Mouse (Mus musculus): Measurements from ENCODE around the gene Cabp7. TPM values are rescaled to one million over a fixed set of nuclear protein-coding genes. Genes with fewer than 3 reads are reported as not detected.

Gene Cabp7
- polyA plus RNA-seq, 1 experiment: 0.19 TPM

- H3K4me3 ChIP-seq (ENCODE audit: control insufficient read depth, insufficient read depth, low read length): no peak overlapping the region
- no peak overlapping the region for H3K27ac ChIP-seq (ENCODE audit: control insufficient read depth, insufficient read depth, low read length)
- no peaks in the 10 kb centered on the region for H3K36me3 ChIP-seq (ENCODE audit: control insufficient read depth, insufficient read depth, low read length)
- WGBS: 92% methylated on average over 7 of the region's 7 CpGs
- DNase-seq: no peak
- H3K4me1 ChIP-seq (replicated peaks; ENCODE audit: control insufficient read depth, insufficient read depth, low read length): no peaks in the 10 kb centered on the region
- no peak for TF ChIP-seq CTCF (IDR thresholded peaks at IDR 0.05; ENCODE audit: borderline replicate concordance, control insufficient read depth, extremely low read depth, insufficient read depth, low read length, poor library complexity)
- no peak for TF ChIP-seq POLR2A (IDR thresholded peaks at IDR 0.05; ENCODE audit: control insufficient read depth, extremely low read depth, insufficient read depth, low read length, poor library complexity)
- H3K27me3 ChIP-seq (ENCODE audit: control insufficient read depth, insufficient read depth, low read length): no peaks in the 10 kb centered on the region
Measured at GRCm38 (mm10) chr11:4690353-4690752, 56.2 kb downstream of the Cabp7 start.

- Histone ChIP-seq H3K36me3 (ENCODE audit: control insufficient read depth, insufficient read depth, low read length) (no peaks in the 10 kb centered on the region), H3K27me3 (ENCODE audit: control insufficient read depth, insufficient read depth, low read length) (no peaks in the 10 kb centered on the region), H3K4me1 (replicated peaks; ENCODE audit: control insufficient read depth, insufficient read depth, low read length) (no peaks in the 10 kb centered on the region), H3K27ac (ENCODE audit: control insufficient read depth, insufficient read depth, low read length) (no peak overlapping the region), H3K4me3 (ENCODE audit: control insufficient read depth, insufficient read depth, low read length) (no peak overlapping the region)
- DNase-seq: no peak
- WGBS: 82% methylated on average over 11 of the region's 11 CpGs
- TF ChIP-seq CTCF (IDR thresholded peaks at IDR 0.05; ENCODE audit: borderline replicate concordance, control insufficient read depth, extremely low read depth, insufficient read depth, low read length, poor library complexity) (no peak), POLR2A (IDR thresholded peaks at IDR 0.05; ENCODE audit: control insufficient read depth, extremely low read depth, insufficient read depth, low read length, poor library complexity) (no peak)
Measured at GRCm38 (mm10) chr11:4688632-4689380, 57.8 kb downstream of the Cabp7 start.

GRCm38 (mm10) chr11:4687874-4688273 lies 58.7 kb downstream of the Cabp7 start:
- Histone ChIP-seq H3K27ac (ENCODE audit: control insufficient read depth, insufficient read depth, low read length) (no peak overlapping the region), H3K27me3 (ENCODE audit: control insufficient read depth, insufficient read depth, low read length) (no peaks in the 10 kb centered on the region), H3K4me3 (ENCODE audit: control insufficient read depth, insufficient read depth, low read length) (no peak overlapping the region), H3K36me3 (ENCODE audit: control insufficient read depth, insufficient read depth, low read length) (peaks cover 4% of the 10 kb centered on the region; the same call in 1 of the 2 replicates), H3K4me1 (replicated peaks; ENCODE audit: control insufficient read depth, insufficient read depth, low read length) (no peaks in the 10 kb centered on the region)
- 81% methylated on average over 3 of the region's 3 CpGs for WGBS
- TF ChIP-seq CTCF (IDR thresholded peaks at IDR 0.05; ENCODE audit: borderline replicate concordance, control insufficient read depth, extremely low read depth, insufficient read depth, low read length, poor library complexity) (no peak), POLR2A (IDR thresholded peaks at IDR 0.05; ENCODE audit: control insufficient read depth, extremely low read depth, insufficient read depth, low read length, poor library complexity) (no peak)
- no peak for DNase-seq

GRCm38 (mm10) chr11:4687027-4687426 lies 59.6 kb downstream of the Cabp7 start:
- Histone ChIP-seq H3K4me3 (ENCODE audit: control insufficient read depth, insufficient read depth, low read length) (no peak overlapping the region), H3K36me3 (ENCODE audit: control insufficient read depth, insufficient read depth, low read length) (peaks cover 8% of the 10 kb centered on the region; the same call in 1 of the 2 replicates), H3K4me1 (replicated peaks; ENCODE audit: control insufficient read depth, insufficient read depth, low read length) (no peaks in the 10 kb centered on the region), H3K27ac (ENCODE audit: control insufficient read depth, insufficient read depth, low read length) (no peak overlapping the region), H3K27me3 (ENCODE audit: control insufficient read depth, insufficient read depth, low read length) (no peaks in the 10 kb centered on the region)
- DNase-seq: no peak
- WGBS: 96% methylated on average over 3 of the region's 3 CpGs
- TF ChIP-seq CTCF (IDR thresholded peaks at IDR 0.05; ENCODE audit: borderline replicate concordance, control insufficient read depth, extremely low read depth, insufficient read depth, low read length, poor library complexity) (no peak), POLR2A (IDR thresholded peaks at IDR 0.05; ENCODE audit: control insufficient read depth, extremely low read depth, insufficient read depth, low read length, poor library complexity) (no peak)

Other genes starting within 250 kb of the Cabp7 start
- 55.9 and 61.4 TPM in 2 replicates for gene Mtmr3, start 151.9 kb downstream of the Cabp7 start, polyA plus RNA-seq (2012; rRNA removed)
- not detected in 2 replicates for gene Gm11032, start 126.7 kb downstream of the Cabp7 start, polyA plus RNA-seq (2012; rRNA removed)
- gene Ascc2, start 109.0 kb downstream of the Cabp7 start, polyA plus RNA-seq (2012; rRNA removed): 26.0 and 29.1 TPM in 2 replicates
- gene Uqcr10, start 42.4 kb downstream of the Cabp7 start, polyA plus RNA-seq (2012; rRNA removed): 662 and 850 TPM in 2 replicates
- 66.0 and 73.8 TPM in 2 replicates for gene Zmat5, start 42.1 kb downstream of the Cabp7 start, polyA plus RNA-seq (2012; rRNA removed)
- 50.8 and 56.1 TPM in 2 replicates for gene Nf2, start 102.8 kb upstream of the Cabp7 start, polyA plus RNA-seq (2012; rRNA removed)
- gene Nipsnap1, start 127.2 kb upstream of the Cabp7 start, polyA plus RNA-seq (2012; rRNA removed): 52.3 and 53.5 TPM in 2 replicates
- 27.3 and 28.5 TPM in 2 replicates for gene Thoc5, start 148.5 kb upstream of the Cabp7 start, polyA plus RNA-seq (2012; rRNA removed)
- 2.8 and 3.7 TPM in 2 replicates for gene Nefh, start 201.3 kb upstream of the Cabp7 start, polyA plus RNA-seq (2012; rRNA removed)
- gene Ap1b1, start 240.0 kb upstream of the Cabp7 start, polyA plus RNA-seq (2012; rRNA removed): 129 and 140 TPM in 2 replicates